Mouse (Mus musculus) CD4-positive, CD25-positive, alpha-beta regulatory T cell, adult 4 months (primary cell): ENCODE measurements around the gene Tsnax. TPM values are rescaled to one million over a fixed set of nuclear protein-coding genes. Genes with fewer than 3 reads are reported as not detected.

ENCODE experiments used
- polyA plus RNA-seq, 2 experiments: library from polyadenylated mRNA; unstranded; fragments of 100-300 nt; shearing (Covaris generic); gene quantifications; one replicate each; pipeline ENCODE4 v1.2.1; 2017

The Tsnax gene
- polyA plus RNA-seq, 2 experiments from 2014 or later = 68.3 to 82.6 TPM

Other genes starting within 250 kb of the Tsnax start
- not detected for gene Trim67, start 219.9 kb upstream of the Tsnax start, polyA plus RNA-seq
- 10 to 100 TPM; 43.0 to 54.7 TPM for gene Gnpat, start 150.0 kb upstream of the Tsnax start, polyA plus RNA-seq
- gene 2810004N23Rik, start 149.9 kb upstream of the Tsnax start, polyA plus RNA-seq = 10 to 100 TPM; 30.0 to 43.0 TPM
- 1 to 10 TPM; 8.2 to 8.3 TPM for gene Exoc8, start 115.3 kb upstream of the Tsnax start, polyA plus RNA-seq
- gene Sprtn, start 115.1 kb upstream of the Tsnax start, polyA plus RNA-seq = 1 to 10 TPM; 7.6 to 9.3 TPM
- gene Egln1, start 63.7 kb upstream of the Tsnax start, polyA plus RNA-seq = 10 to 100 TPM; 11.0 to 13.7 TPM
- under 1 TPM in 1 of 2 experiments, not detected in 1; 0.19 TPM for gene Disc1, start 41.2 kb downstream of the Tsnax start, polyA plus RNA-seq